Mouse (Mus musculus) liver, embryonic 13.5 days (tissue): Measurements from ENCODE around the gene 1700080E11Rik. TPM values are rescaled to one million over a fixed set of nuclear protein-coding genes. Genes with fewer than 3 reads are reported as not detected.

Experiments used
- ATAC-seq: fragments of 200-750 bp; cut with Nextera tagmentation; 2 replicates; pipeline ENCODE4 v1.8.0; 2017; ENCODE audit warnings: low read depth, mild to moderate bottlenecking, moderate number of reproducible peaks, moderate library complexity
- DNase-seq: peaks from one replicate; pipeline ENCODE4 v3.0.0; 2022
- H3K27ac ChIP-seq: fragments of 300-500 bp; sonication (generic); 2 replicates; pipeline ENCODE4 v1.5.1; 2015; ENCODE audit warnings: moderate library complexity, mild to moderate bottlenecking, inconsistent platforms
- H3K27me3 ChIP-seq: fragments of 300-500 bp; sonication (generic); 2 replicates; pipeline ENCODE4 v1.6.1; 2015; ENCODE audit warnings: mild to moderate bottlenecking, inconsistent platforms
- H3K36me3 ChIP-seq: fragments of 300-500 bp; sonication (generic); 2 replicates; pipeline ENCODE4 v1.6.1; 2015; ENCODE audit warnings: mild to moderate bottlenecking, inconsistent platforms
- H3K4me1 ChIP-seq: fragments of 300-500 bp; sonication (generic); replicated peaks from 2 replicates; pipeline ENCODE4 v1.6.1; 2015; ENCODE audit warnings: inconsistent platforms
- H3K4me2 ChIP-seq: fragments of 300-500 bp; sonication (generic); 2 replicates; pipeline ENCODE4 v1.6.1; 2015; ENCODE audit warnings: inconsistent platforms, mild to moderate bottlenecking, moderate library complexity
- H3K4me3 ChIP-seq: fragments of 300-500 bp; sonication (generic); replicated peaks from 2 replicates; pipeline ENCODE4 v1.5.1; 2015; ENCODE audit warnings: mild to moderate bottlenecking, inconsistent platforms
- H3K9ac ChIP-seq: fragments of 300-500 bp; sonication (generic); 2 replicates; pipeline ENCODE4 v1.6.1; 2015; ENCODE audit warnings: mild to moderate bottlenecking, inconsistent platforms
- H3K9me3 ChIP-seq: fragments of 300-500 bp; sonication (generic); replicated peaks from 2 replicates; pipeline ENCODE4 v1.6.1; 2016; ENCODE audit warnings: inconsistent platforms
- whole genome bisulfite sequencing: fragments of 180-500 bp; shearing (Covaris S2); methylation state at CpG from one replicate; pipeline ENCODE4 v1.1.7; 2015; ENCODE audit not compliant: insufficient replicate concordance; 5-methylcytosine and 5-hydroxymethylcytosine counted together
- polyA plus RNA-seq: library from polyadenylated mRNA; unstranded; fragments of >200 nt; fragmentation: Nextera tagmentation; extraction: Ambion mirVana; gene quantifications from 2 replicates; pipeline ENCODE4 v1.2.1, GENCODE M21; 2015

Gene 1700080E11Rik
- polyA plus RNA-seq, 1 experiment from 2014 or later = not detected

- Histone ChIP-seq H3K4me1 (no peaks in the 10 kb centered on the region), H3K27ac (no peak overlapping the region), H3K27me3 (no peaks in the 10 kb centered on the region), H3K4me2 (no peak overlapping the region), H3K9me3 (no peaks in the 10 kb centered on the region), H3K4me3 (no peak overlapping the region), H3K9ac (no peak overlapping the region), H3K36me3 (no peaks in the 10 kb centered on the region)
- no peak for DNase-seq
- WGBS = 55% methylated on average over 15 of the region's 15 CpGs
- ATAC-seq = no peak
These were observed 43.9 kb downstream of the 1700080E11Rik start for GRCm38 (mm10) chr9:105100807-105101570.

Other genes with a start within 250 kb of the 1700080E11Rik start
- gene Mrpl3, start 91.9 kb downstream of the 1700080E11Rik start, polyA plus RNA-seq = 83.2 and 92.0 TPM in 2 replicates
- gene Nudt16, start 13.3 kb downstream of the 1700080E11Rik start, polyA plus RNA-seq = 5.6 and 6.9 TPM in 2 replicates